ENCODE assay signal across 21 mouse cellular contexts in genomic region chr2:168259046-168259445, GRCm38 (mm10). TPM values are rescaled to one million over a fixed set of nuclear protein-coding genes. Genes with fewer than 3 reads are reported as not detected.
A peak's percentile ranks its signal among the peaks of the same experiment; 100 is the strongest.
DNase-seq lines count a peak whose midpoint lies in the region; ATAC-seq lines count a peak whose summit lies in the region.
"Had no signal": no experiment of that assay in that cellular context is flagged by ENCODE, and none has a peak within 500 bp of the region (broad histone marks: within the 10 kb centered on the region; RNA-seq: fewer than 3 reads in every experiment).

No protein-coding gene starts in this region.

- H3K27ac ChIP-seq in heart, embryonic 10.5 days, result no peak overlapping the region; the same call in 1 of the 2 replicates
- H3K27ac ChIP-seq in midbrain, embryonic 11.5 days (ENCODE audit: low read depth, low read length), result no peak overlapping the region
- H3K27ac ChIP-seq in midbrain, embryonic 15.5 days, result no peak overlapping the region
- H3K27ac ChIP-seq: embryonic facial prominence, embryonic 12.5 days; forebrain, embryonic 15.5 days; heart, embryonic 13.5 days; hindbrain, embryonic 15.5 days had no signal

- H3K4me1 ChIP-seq in heart, embryonic 10.5 days, result peaks cover 7% of the 10 kb centered on the region
- H3K4me1 ChIP-seq in midbrain, embryonic 11.5 days (ENCODE audit: control insufficient read depth, insufficient read depth, low read length), result no peaks in the 10 kb centered on the region
- H3K4me1 ChIP-seq in midbrain, embryonic 15.5 days, result no peaks in the 10 kb centered on the region
- H3K4me1 ChIP-seq: embryonic facial prominence, embryonic 12.5 days; heart, embryonic 13.5 days; hindbrain, embryonic 15.5 days had no signal

- 72% methylated on average over 8 of the region's 8 CpGs for WGBS in heart, embryonic 10.5 days
- WGBS in midbrain, embryonic 11.5 days, result 89% methylated on average over 8 of the region's 8 CpGs
- WGBS in midbrain, embryonic 15.5 days, result 93% methylated on average over 8 of the region's 8 CpGs

- no peak overlapping the region for H3K9ac ChIP-seq in midbrain, embryonic 11.5 days (ENCODE audit: low read length)
- H3K9ac ChIP-seq in midbrain, embryonic 15.5 days, result no peak overlapping the region
- H3K9ac ChIP-seq: embryonic facial prominence, embryonic 12.5 days; forebrain, embryonic 15.5 days; heart, embryonic 13.5 days; hindbrain, embryonic 15.5 days had no signal

- peak; percentile 36 for DNase-seq in adrenal gland, adult 2 months
- no peak for DNase-seq in adrenal gland, adult 18-20 months (ENCODE audit: low spot score in 2 of 2)
- peak; percentile 47 to 60 for DNase-seq in heart, adult 18-20 months
- DNase-seq in heart, postnatal 4 days, result no peak
- peak; percentile 18 to 24 for DNase-seq in heart, postnatal 10 days
- DNase-seq in heart, embryonic 10.5 days (ENCODE audit: low spot score), result no peak
- DNase-seq in midbrain, embryonic 11.5 days (ENCODE audit: low spot score, missing footprints), result peak; percentile 17
- DNase-seq: B cell, adult 2 months; cerebellum, adult 11-12 months; cerebellum, adult 9-10 months; cerebellum, postnatal 25 days; gastrocnemius, postnatal 36 days; kidney, adult 9 months had no signal

- no peak overlapping the region for H3K4me2 ChIP-seq in midbrain, embryonic 11.5 days
- no peak overlapping the region for H3K4me2 ChIP-seq in midbrain, embryonic 15.5 days
- H3K4me2 ChIP-seq: embryonic facial prominence, embryonic 12.5 days; forebrain, embryonic 15.5 days; heart, embryonic 13.5 days; hindbrain, embryonic 15.5 days had no signal

- no peak overlapping the region for H3K4me3 ChIP-seq in heart, embryonic 10.5 days
- no peak overlapping the region for H3K4me3 ChIP-seq in midbrain, embryonic 11.5 days (ENCODE audit: low read depth, low read length)
- H3K4me3 ChIP-seq in midbrain, embryonic 15.5 days, result no peak overlapping the region
- H3K4me3 ChIP-seq: embryonic facial prominence, embryonic 12.5 days; forebrain, embryonic 15.5 days; heart, embryonic 13.5 days; hindbrain, embryonic 15.5 days had no signal

- intact Hi-C loops in heart, postnatal 10 days (cut with DNase I), result loop anchor here (10.0 kb wide), 1 partner anchor 366 kb away; no protein-coding TSS in a partner anchor

- no peaks in the 10 kb centered on the region for H3K36me3 ChIP-seq in heart, embryonic 10.5 days
- H3K36me3 ChIP-seq in midbrain, embryonic 11.5 days (ENCODE audit: control insufficient read depth, insufficient read depth, low read length), result no peaks in the 10 kb centered on the region
- no peaks in the 10 kb centered on the region for H3K36me3 ChIP-seq in midbrain, embryonic 15.5 days (replicated peaks)
- H3K36me3 ChIP-seq: embryonic facial prominence, embryonic 12.5 days; forebrain, embryonic 15.5 days; G1E; heart, embryonic 13.5 days; hindbrain, embryonic 15.5 days had no signal

- no peaks in the 10 kb centered on the region for H3K9me3 ChIP-seq in heart, embryonic 10.5 days
- H3K9me3 ChIP-seq in midbrain, embryonic 11.5 days (ENCODE audit: control insufficient read depth, low read length), result no peaks in the 10 kb centered on the region
- H3K9me3 ChIP-seq in midbrain, embryonic 15.5 days, result no peaks in the 10 kb centered on the region
- H3K9me3 ChIP-seq: embryonic facial prominence, embryonic 12.5 days; forebrain, embryonic 15.5 days; heart, embryonic 13.5 days; hindbrain, embryonic 15.5 days had no signal

- no peak for ATAC-seq in midbrain, embryonic 11.5 days (ENCODE audit: low FRiP score)
- no peak for ATAC-seq in midbrain, embryonic 15.5 days (replicated peaks)
- ATAC-seq: CD4-positive, CD25-positive, alpha-beta regulatory T cell, adult 4 months; forebrain, embryonic 15.5 days; intestine, embryonic 16.5 days had no signal

- peaks cover 96% of the 10 kb centered on the region for H3K27me3 ChIP-seq in heart, embryonic 10.5 days (ENCODE audit: insufficient read depth, poor library complexity, severe bottlenecking)
- no peaks in the 10 kb centered on the region for H3K27me3 ChIP-seq in midbrain, embryonic 11.5 days (ENCODE audit: control insufficient read depth, insufficient read depth, low read length)
- no peaks in the 10 kb centered on the region for H3K27me3 ChIP-seq in midbrain, embryonic 15.5 days (replicated peaks)
- H3K27me3 ChIP-seq: forebrain, embryonic 15.5 days; hindbrain, embryonic 15.5 days had no signal

RNA-seq across cellular contexts. Expression of gene Kcng1, which starts 22.5 kb away (rescaled TPM):
- total RNA-seq in adrenal gland, adult 2 months (2021), result not detected
- polyA plus RNA-seq in adrenal gland, adult 2 months (2012; rRNA removed), result 0.15 TPM in 2 replicates
- total RNA-seq in adrenal gland, adult 18-20 months (2021), result not detected
- not detected for total RNA-seq in heart, adult 18-20 months (2021)
- total RNA-seq in heart, postnatal 4 days (2021), result under 1 TPM in 1 of 2 experiments, not detected in 1; 0.07 TPM
- total RNA-seq in heart, postnatal 10 days (2021), result under 1 TPM; 0.07 to 0.36 TPM
- polyA plus RNA-seq in heart, embryonic 10.5 days (2016; fragmentation: Nextera tagmentation; extraction: Ambion mirVana), result 2.6 and 4.2 TPM in 2 replicates
- polyA plus RNA-seq in midbrain, embryonic 11.5 days (2014; fragmentation: Nextera tagmentation; extraction: Ambion mirVana), result 1.2 and 1.7 TPM in 2 replicates
- polyA plus RNA-seq in midbrain, embryonic 15.5 days (2015; fragmentation: Nextera tagmentation; extraction: Ambion mirVana), result 3.5 and 3.8 TPM in 2 replicates
- polyA plus RNA-seq: CD4-positive, CD25-positive, alpha-beta regulatory T cell, adult 4 months; G1E had no signal

RNA-seq across cellular contexts. Expression of gene Mocs3, which starts 28.6 kb away (rescaled TPM):
- total RNA-seq in adrenal gland, adult 2 months (2021), result 10 to 100 TPM; 11.6 to 16.6 TPM
- 70.8 and 82.0 TPM in 2 replicates for polyA plus RNA-seq in adrenal gland, adult 2 months (2012; rRNA removed)
- 10 to 100 TPM; 15.4 to 16.9 TPM for total RNA-seq in adrenal gland, adult 18-20 months (2021)
- 1 to 10 TPM; 8.4 to 9.4 TPM for total RNA-seq in heart, adult 18-20 months (2021)
- total RNA-seq in heart, postnatal 4 days (2021), result 1 to 10 TPM; 6.7 to 8.1 TPM
- 1 to 10 TPM; 6.1 to 7.4 TPM for total RNA-seq in heart, postnatal 10 days (2021)
- polyA plus RNA-seq in heart, embryonic 10.5 days (2016; fragmentation: Nextera tagmentation; extraction: Ambion mirVana), result 5.3 and 7.3 TPM in 2 replicates
- polyA plus RNA-seq in midbrain, embryonic 11.5 days (2014; fragmentation: Nextera tagmentation; extraction: Ambion mirVana), result 8.0 TPM in 2 replicates
- 9.3 and 10.3 TPM in 2 replicates for polyA plus RNA-seq in midbrain, embryonic 15.5 days (2015; fragmentation: Nextera tagmentation; extraction: Ambion mirVana)

RNA-seq across cellular contexts. Expression of gene Dpm1, which starts 28.7 kb away (rescaled TPM):
- 100 to 1,000 TPM; 133 to 138 TPM for total RNA-seq in adrenal gland, adult 2 months (2021)
- 19.3 and 24.8 TPM in 2 replicates for polyA plus RNA-seq in adrenal gland, adult 2 months (2012; rRNA removed)
- 100 to 1,000 TPM; 122 to 134 TPM for total RNA-seq in adrenal gland, adult 18-20 months (2021)
- total RNA-seq in heart, adult 18-20 months (2021), result 10 to 100 TPM; 79.1 to 87.3 TPM
- 10 to 100 TPM; 50.8 to 60.8 TPM for total RNA-seq in heart, postnatal 4 days (2021)
- 10 to 100 TPM; 59.4 to 64.5 TPM for total RNA-seq in heart, postnatal 10 days (2021)
- polyA plus RNA-seq in heart, embryonic 10.5 days (2016; fragmentation: Nextera tagmentation; extraction: Ambion mirVana), result 79.5 and 84.1 TPM in 2 replicates
- 75.4 and 92.2 TPM in 2 replicates for polyA plus RNA-seq in midbrain, embryonic 11.5 days (2014; fragmentation: Nextera tagmentation; extraction: Ambion mirVana)
- polyA plus RNA-seq in midbrain, embryonic 15.5 days (2015; fragmentation: Nextera tagmentation; extraction: Ambion mirVana), result 42.7 and 56.4 TPM in 2 replicates

RNA-seq across cellular contexts. Expression of gene Gm20716, which starts 28.9 kb away (rescaled TPM):
- total RNA-seq in adrenal gland, adult 2 months (2021), result 10 to 100 TPM; 26.1 to 27.0 TPM
- not detected in 2 replicates for polyA plus RNA-seq in adrenal gland, adult 2 months (2012; rRNA removed)
- 10 to 100 TPM; 20.8 to 24.6 TPM for total RNA-seq in adrenal gland, adult 18-20 months (2021)
- total RNA-seq in heart, adult 18-20 months (2021), result 10 to 100 TPM; 14.2 to 21.2 TPM
- 10 to 100 TPM; 23.0 to 32.3 TPM for total RNA-seq in heart, postnatal 4 days (2021)
- 10 to 100 TPM; 21.0 to 24.2 TPM for total RNA-seq in heart, postnatal 10 days (2021)
- 12.5 and 16.6 TPM in 2 replicates for polyA plus RNA-seq in heart, embryonic 10.5 days (2016; fragmentation: Nextera tagmentation; extraction: Ambion mirVana)
- 23.8 and 24.6 TPM in 2 replicates for polyA plus RNA-seq in midbrain, embryonic 11.5 days (2014; fragmentation: Nextera tagmentation; extraction: Ambion mirVana)
- 25.6 and 26.1 TPM in 2 replicates for polyA plus RNA-seq in midbrain, embryonic 15.5 days (2015; fragmentation: Nextera tagmentation; extraction: Ambion mirVana)

RNA-seq across cellular contexts. Expression of gene Adnp, which starts 52.1 kb away (rescaled TPM):
- total RNA-seq in adrenal gland, adult 2 months (2021), result 10 to 100 TPM; 43.9 to 65.5 TPM
- polyA plus RNA-seq in adrenal gland, adult 2 months (2012; rRNA removed), result 16.4 and 18.6 TPM in 2 replicates
- 10 to 100 TPM; 40.2 to 47.3 TPM for total RNA-seq in adrenal gland, adult 18-20 months (2021)
- 10 to 100 TPM; 29.3 to 29.4 TPM for total RNA-seq in heart, adult 18-20 months (2021)
- total RNA-seq in heart, postnatal 4 days (2021), result 10 to 100 TPM; 69.1 to 70.2 TPM
- total RNA-seq in heart, postnatal 10 days (2021), result 10 to 100 TPM; 47.0 to 53.1 TPM
- polyA plus RNA-seq in heart, embryonic 10.5 days (2016; fragmentation: Nextera tagmentation; extraction: Ambion mirVana), result 2.2 and 2.5 TPM in 2 replicates
- 6.0 and 9.7 TPM in 2 replicates for polyA plus RNA-seq in midbrain, embryonic 11.5 days (2014; fragmentation: Nextera tagmentation; extraction: Ambion mirVana)
- polyA plus RNA-seq in midbrain, embryonic 15.5 days (2015; fragmentation: Nextera tagmentation; extraction: Ambion mirVana), result 13.9 and 15.9 TPM in 2 replicates

Comparison
In these comparisons a context has a peak if more than half of its experiments do, and no peak if none do; other contexts are left out.
1. DNase-seq: peak in adrenal gland, adult 2 months (single experiment), heart, adult 18-20 months (2 of 2), heart, postnatal 10 days (2 of 2) and midbrain, embryonic 11.5 days (single experiment); none in adrenal gland, adult 18-20 months (0 of 2), heart, postnatal 4 days (single experiment) and heart, embryonic 10.5 days (single experiment).